Mouse (Mus musculus): ENCODE measurements at regions not wholly inside any gene's neighbourhood (a gene's known extent, or its start where the extent isn't known, plus 50 kb on each side); places are given as distances from the start of the nearest gene placed in this dataset.

- H3K4me2 ChIP-seq (ENCODE audit: low read depth), result no peak overlapping the region
- H3K4me3 ChIP-seq (ENCODE audit: insufficient read depth in 1 of 2, low read depth in 2 of 2, low read length in 2 of 2), result no peak overlapping the region
- TF ChIP-seq EP300 (IDR thresholded peaks at IDR 0.05; ENCODE audit: low read depth), result no peak
- TF ChIP-seq CTCF (IDR thresholded peaks at IDR 0.05; ENCODE audit: low read depth), result no peak
- no peak for DNase-seq (ENCODE audit: low read depth in 3 of 3, low spot score in 3 of 3)
- no peaks in the 10 kb centered on the region for H3K4me1 ChIP-seq (replicated peaks; ENCODE audit: control insufficient read depth in 2 of 2, insufficient read depth in 2 of 2, low read length in 1 of 2)
- no peaks in the 10 kb centered on the region for H3K27me3 ChIP-seq (ENCODE audit: control insufficient read depth, insufficient read depth, low read length)
- ATAC-seq (ENCODE audit: insufficient read depth), result no peak
- WGBS (ENCODE audit: insufficient replicate concordance), result 68% methylated on average over 8 of the region's 8 CpGs
- H3K9ac ChIP-seq (replicated peaks), result no peak overlapping the region
- no peaks in the 10 kb centered on the region for H3K9me3 ChIP-seq (ENCODE audit: control insufficient read depth, low read length)
- H3K27ac ChIP-seq, result no peak overlapping the region
- H3K36me3 ChIP-seq (replicated peaks; ENCODE audit: control insufficient read depth, insufficient read depth, low read depth), result no peaks in the 10 kb centered on the region
Measured at GRCm38 (mm10) chr7:121214181-121214580, 132.7 kb downstream of the Otoa start.

- Histone ChIP-seq H3K27me3 (ENCODE audit: control insufficient read depth, insufficient read depth, low read length) (no peaks in the 10 kb centered on the region), H3K4me1 (replicated peaks; ENCODE audit: control insufficient read depth in 2 of 2, insufficient read depth in 2 of 2, low read length in 1 of 2) (no peaks in the 10 kb centered on the region), H3K27ac (no peak overlapping the region), H3K9me3 (ENCODE audit: control insufficient read depth, low read length) (no peaks in the 10 kb centered on the region), H3K4me2 (ENCODE audit: low read depth) (no peak overlapping the region), H3K36me3 (replicated peaks; ENCODE audit: control insufficient read depth, insufficient read depth, low read depth) (no peaks in the 10 kb centered on the region), H3K4me3 (ENCODE audit: insufficient read depth in 1 of 2, low read depth in 2 of 2, low read length in 2 of 2) (no peak overlapping the region), H3K9ac (replicated peaks) (no peak overlapping the region)
- TF ChIP-seq CTCF (IDR thresholded peaks at IDR 0.05; ENCODE audit: low read depth), result no peak
- TF ChIP-seq EP300 (IDR thresholded peaks at IDR 0.05; ENCODE audit: low read depth), result no peak
- DNase-seq (ENCODE audit: low read depth in 3 of 3, low spot score in 3 of 3), result no peak
- 75% methylated on average over 3 of the region's 3 CpGs for WGBS (ENCODE audit: insufficient replicate concordance)
- no peak for ATAC-seq (ENCODE audit: insufficient read depth)
Measured at GRCm38 (mm10) chr7:121215032-121215431, 133.6 kb downstream of the Otoa start.

- Histone ChIP-seq H3K4me1 (replicated peaks; ENCODE audit: control insufficient read depth in 2 of 2, insufficient read depth in 2 of 2, low read length in 1 of 2) (no peaks in the 10 kb centered on the region), H3K27me3 (ENCODE audit: control insufficient read depth, insufficient read depth, low read length) (no peaks in the 10 kb centered on the region), H3K4me3 (ENCODE audit: insufficient read depth in 1 of 2, low read depth in 2 of 2, low read length in 2 of 2) (no peak overlapping the region), H3K9ac (replicated peaks) (no peak overlapping the region), H3K27ac (no peak overlapping the region), H3K4me2 (ENCODE audit: low read depth) (no peak overlapping the region), H3K36me3 (replicated peaks; ENCODE audit: control insufficient read depth, insufficient read depth, low read depth) (no peaks in the 10 kb centered on the region), H3K9me3 (ENCODE audit: control insufficient read depth, low read length) (no peaks in the 10 kb centered on the region)
- no peak for ATAC-seq (ENCODE audit: insufficient read depth)
- no peak for DNase-seq (ENCODE audit: low read depth in 3 of 3, low spot score in 3 of 3)
- WGBS (ENCODE audit: insufficient replicate concordance), result 39% methylated on average over 1 of the region's 1 CpGs
- no peak for TF ChIP-seq EP300 (IDR thresholded peaks at IDR 0.05; ENCODE audit: low read depth)
- no peak for TF ChIP-seq CTCF (IDR thresholded peaks at IDR 0.05; ENCODE audit: low read depth)
Measured at GRCm38 (mm10) chr7:121215735-121216134, 134.3 kb downstream of the Otoa start.

GRCm38 (mm10) chr7:121218031-121218430, 136.6 kb downstream of the Otoa start:
- H3K4me1 ChIP-seq (replicated peaks; ENCODE audit: control insufficient read depth in 2 of 2, insufficient read depth in 2 of 2, low read length in 1 of 2), result no peaks in the 10 kb centered on the region
- H3K27me3 ChIP-seq (ENCODE audit: control insufficient read depth, insufficient read depth, low read length), result no peaks in the 10 kb centered on the region
- WGBS (ENCODE audit: insufficient replicate concordance), result 72% methylated on average over 10 of the region's 10 CpGs
- DNase-seq (ENCODE audit: low read depth in 3 of 3, low spot score in 3 of 3), result no peak
- no peak overlapping the region for H3K4me2 ChIP-seq (ENCODE audit: low read depth)
- H3K4me3 ChIP-seq (ENCODE audit: insufficient read depth in 1 of 2, low read depth in 2 of 2, low read length in 2 of 2), result no peak overlapping the region
- ATAC-seq (ENCODE audit: insufficient read depth), result no peak
- H3K36me3 ChIP-seq (replicated peaks; ENCODE audit: control insufficient read depth, insufficient read depth, low read depth), result no peaks in the 10 kb centered on the region
- no peak overlapping the region for H3K9ac ChIP-seq (replicated peaks)
- TF ChIP-seq EP300 (IDR thresholded peaks at IDR 0.05; ENCODE audit: low read depth) (no peak), CTCF (IDR thresholded peaks at IDR 0.05; ENCODE audit: low read depth) (no peak)
- H3K27ac ChIP-seq, result no peak overlapping the region
- no peaks in the 10 kb centered on the region for H3K9me3 ChIP-seq (ENCODE audit: control insufficient read depth, low read length)

DNA sequence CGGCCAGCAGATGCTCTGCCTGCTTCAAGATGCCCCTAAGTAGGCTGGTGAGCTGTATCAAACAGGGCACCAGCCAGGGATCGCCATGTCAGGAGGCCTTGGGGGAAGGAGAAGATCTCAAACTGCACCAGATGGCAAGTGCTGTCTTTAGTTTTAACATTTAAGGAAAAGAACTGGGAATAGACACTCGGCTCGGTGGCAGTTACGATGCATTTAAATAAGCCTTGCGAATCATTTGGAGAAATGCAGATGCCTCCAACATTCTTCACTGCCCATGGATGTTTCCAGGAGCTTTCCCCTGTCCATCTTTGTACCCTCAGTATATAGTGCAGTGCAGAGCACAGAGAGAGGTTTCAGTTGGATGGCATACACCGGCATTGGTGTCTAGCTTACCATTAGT, 139.7 kb downstream of the Otoa start:
- Histone ChIP-seq H3K27me3 (ENCODE audit: control insufficient read depth, insufficient read depth, low read length) (no peaks in the 10 kb centered on the region), H3K9ac (replicated peaks) (no peak overlapping the region), H3K4me3 (ENCODE audit: insufficient read depth in 1 of 2, low read depth in 2 of 2, low read length in 2 of 2) (no peak overlapping the region), H3K4me2 (ENCODE audit: low read depth) (no peak overlapping the region), H3K9me3 (ENCODE audit: control insufficient read depth, low read length) (no peaks in the 10 kb centered on the region), H3K27ac (no peak overlapping the region), H3K4me1 (replicated peaks; ENCODE audit: control insufficient read depth in 2 of 2, insufficient read depth in 2 of 2, low read length in 1 of 2) (no peaks in the 10 kb centered on the region), H3K36me3 (replicated peaks; ENCODE audit: control insufficient read depth, insufficient read depth, low read depth) (no peaks in the 10 kb centered on the region)
- ATAC-seq (ENCODE audit: insufficient read depth) (no peak), DNase-seq (ENCODE audit: low read depth in 3 of 3, low spot score in 3 of 3) (no peak)
- 73% methylated on average over 7 of the region's 7 CpGs for WGBS (ENCODE audit: insufficient replicate concordance)
- TF ChIP-seq EP300 (IDR thresholded peaks at IDR 0.05; ENCODE audit: low read depth), result no peak
- TF ChIP-seq CTCF (IDR thresholded peaks at IDR 0.05; ENCODE audit: low read depth), result no peak
